Mouse (Mus musculus): Measurements from ENCODE around the gene Mesp1. TPM values are rescaled to one million over a fixed set of nuclear protein-coding genes. Genes with fewer than 3 reads are reported as not detected.
"Not testable (repeated sequence)": the region's sequence is repeated elsewhere in the genome, so short reads cannot be mapped to it uniquely, and the experiment has no call there.

Mesp1 gene
- polyA plus RNA-seq, 2 experiments from 2014 or later = not detected

DNA sequence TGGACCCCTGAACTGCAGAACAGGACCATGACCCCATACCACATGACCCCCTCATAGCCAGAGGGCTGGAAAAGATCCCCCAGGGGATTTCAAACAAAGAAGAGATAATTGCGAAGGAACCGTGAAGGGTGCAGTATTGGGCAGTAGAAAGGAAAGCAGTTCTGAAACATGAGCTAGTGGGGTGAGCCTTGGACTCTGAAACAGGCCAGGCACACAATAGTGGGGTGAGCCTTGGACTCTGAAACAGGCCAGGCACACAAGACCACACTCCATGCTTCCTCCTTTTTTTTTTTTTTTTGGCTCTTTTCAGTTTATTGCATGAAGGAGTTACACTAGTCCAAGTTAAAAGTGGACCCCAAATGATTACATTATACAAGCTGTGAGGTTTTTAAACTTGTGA, 3.8 kb downstream of the Mesp1 start:
- ATAC-seq = not testable (repeated sequence)

DNA sequence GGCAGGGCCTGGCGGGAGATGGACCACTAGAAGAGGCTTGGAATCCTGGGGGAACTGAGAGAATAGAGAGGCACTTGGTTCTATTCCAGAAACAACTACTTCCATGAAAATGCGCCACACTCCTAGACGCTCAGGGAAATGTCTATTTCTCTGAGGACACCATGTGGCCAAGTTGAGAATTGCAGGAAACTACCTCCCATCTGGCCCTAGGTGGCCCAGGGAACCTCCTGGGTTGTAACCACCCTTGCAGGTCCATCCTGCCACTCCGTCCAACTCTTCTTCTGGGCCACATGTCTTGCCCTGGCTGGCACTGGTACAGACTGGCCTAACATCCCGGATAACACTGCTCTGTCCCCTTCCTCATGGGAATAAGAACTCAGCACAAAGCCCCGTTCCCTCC, 7.3 kb downstream of the Mesp1 start:
- ATAC-seq = peak; percentile 60

DNA sequence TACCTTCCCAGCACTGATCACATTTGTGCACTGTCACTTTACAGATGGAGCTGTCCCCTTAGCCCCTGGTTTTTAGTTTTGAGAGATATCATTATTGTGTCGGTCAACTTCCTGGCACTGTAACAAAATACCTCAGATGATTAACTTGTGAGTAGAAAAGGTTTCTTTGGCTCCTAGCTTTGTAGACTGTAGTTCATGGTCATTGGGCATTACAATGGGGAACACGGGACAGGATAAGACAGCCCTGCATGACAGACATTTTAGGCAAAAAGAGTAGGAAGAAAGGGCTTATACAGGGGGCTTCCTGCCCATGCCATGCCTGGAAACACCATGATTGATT, 11.1 kb downstream of the Mesp1 start:
- ATAC-seq = no peak

DNA sequence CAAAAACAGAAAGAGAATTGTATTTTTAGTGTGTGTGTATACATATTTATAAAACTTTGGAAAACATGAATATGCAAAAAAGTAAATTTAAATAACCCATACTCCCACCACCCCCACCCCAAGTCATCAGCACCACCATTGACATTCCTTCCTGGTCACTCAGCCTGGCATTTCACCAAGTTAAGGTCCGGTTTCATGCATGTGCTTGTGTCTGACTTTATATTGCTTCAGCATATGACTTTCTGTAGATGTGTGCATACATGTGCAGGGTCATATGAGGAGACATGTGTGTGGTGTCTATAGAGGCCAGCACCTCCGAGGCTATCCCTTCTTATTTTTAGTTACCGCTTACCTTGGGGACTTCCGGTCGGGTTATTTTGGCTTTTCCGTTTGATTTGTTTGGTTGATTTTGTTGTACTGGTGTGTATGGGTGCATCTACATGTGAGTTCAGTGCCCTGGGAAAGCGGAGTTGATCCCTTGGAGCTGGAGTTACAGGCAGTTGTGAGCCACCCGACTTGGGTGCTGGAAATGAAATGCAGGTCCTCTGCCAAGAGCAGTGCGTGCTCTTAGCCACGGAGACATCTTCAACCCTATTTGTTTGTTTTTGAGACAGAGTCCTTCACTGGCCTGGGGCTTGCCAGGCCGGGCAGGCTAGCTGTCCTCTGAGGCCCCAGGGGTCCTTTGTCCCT, 11.6 kb downstream of the Mesp1 start:
- no peak for ATAC-seq

DNA sequence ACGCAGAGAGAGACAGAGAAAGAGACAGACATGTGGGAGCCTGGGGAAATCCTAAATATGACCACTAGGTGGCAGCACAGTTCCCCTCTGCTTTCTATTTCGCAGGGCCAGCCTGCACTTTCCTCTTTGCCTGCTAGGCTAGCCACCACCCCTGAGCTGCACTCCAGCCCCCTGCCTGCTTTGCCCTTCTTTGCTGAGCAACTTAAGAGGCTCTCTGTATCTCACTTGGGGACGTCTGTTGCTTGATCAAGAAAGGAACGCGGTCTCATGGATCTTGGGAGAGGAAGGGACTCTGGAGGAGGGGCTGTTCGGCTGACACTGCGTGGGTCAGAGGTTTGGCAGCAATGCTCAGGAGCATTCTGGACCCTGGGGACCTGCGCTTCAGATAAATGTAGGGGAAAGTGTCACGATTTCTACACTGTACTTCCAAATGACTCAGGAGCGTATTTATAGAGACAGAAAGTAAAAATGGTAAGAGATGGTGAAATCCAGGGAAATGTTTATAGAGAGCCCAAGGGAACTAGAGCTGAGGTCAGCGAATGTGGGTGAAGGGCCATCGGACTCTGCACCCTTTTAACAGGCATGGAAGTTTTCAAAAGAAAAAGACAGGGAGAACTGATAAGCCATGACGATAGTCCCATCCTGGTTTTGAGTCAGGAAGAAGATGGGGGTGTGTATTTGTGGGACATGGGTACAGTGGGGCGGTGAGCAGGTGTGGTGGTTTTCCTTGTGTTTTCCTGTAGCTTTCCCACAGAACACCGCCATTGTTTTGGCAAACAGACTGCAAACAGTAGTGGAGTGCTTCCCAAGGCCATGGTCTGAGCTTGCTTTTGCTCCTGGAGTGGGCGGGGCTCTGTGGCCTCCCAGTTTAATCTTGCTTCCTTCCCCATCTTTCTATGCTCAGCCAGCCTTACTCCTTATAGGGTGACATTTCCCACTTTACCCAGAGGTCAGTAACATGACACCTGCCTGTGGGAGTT, 12.7 kb downstream of the Mesp1 start:
- ATAC-seq = peak; percentile 78

DNA sequence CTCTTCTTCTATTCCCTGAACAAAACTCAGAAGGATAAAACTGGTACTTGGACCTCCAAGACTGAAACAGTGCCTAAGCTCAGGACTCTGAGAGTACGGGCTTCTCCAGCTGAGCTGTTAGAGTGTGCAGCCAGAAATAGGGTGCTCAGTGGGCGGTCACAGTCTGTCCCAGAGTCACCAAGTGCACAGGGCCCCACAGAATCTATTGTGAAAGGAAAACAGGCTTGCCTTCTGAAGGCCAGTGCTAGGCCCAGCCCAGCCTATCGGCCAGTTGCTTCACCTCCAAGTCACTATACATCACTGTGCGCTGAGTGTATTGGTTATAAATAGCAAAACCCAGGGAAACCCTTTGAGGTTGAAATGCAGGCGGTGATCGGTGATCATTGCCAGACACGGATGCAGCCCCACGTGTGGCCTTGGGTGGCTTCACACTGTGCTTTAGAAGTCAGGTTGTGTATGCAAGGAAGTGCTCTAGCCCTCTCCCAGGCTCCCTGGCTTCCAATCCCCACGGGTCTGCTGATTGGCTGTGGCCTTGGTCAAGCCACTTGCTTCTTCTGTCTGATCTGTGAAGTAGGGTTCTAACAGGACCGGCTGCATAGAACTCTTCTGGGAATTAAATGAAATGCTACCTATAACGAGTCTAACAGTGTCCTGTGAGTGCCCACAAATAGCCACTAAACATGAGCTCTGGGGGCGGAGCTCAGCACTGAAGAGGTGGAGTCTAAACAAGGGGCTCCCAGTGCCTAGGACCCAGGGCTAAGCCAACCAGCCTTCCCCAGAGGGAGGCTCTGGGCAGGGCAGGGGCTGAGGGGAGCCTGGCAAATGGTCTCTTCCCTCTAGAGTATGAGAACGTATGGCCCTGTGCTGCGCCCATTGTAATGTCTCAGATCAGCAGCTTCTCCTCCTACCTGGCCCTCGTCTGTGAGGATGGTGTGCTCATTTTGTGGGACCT, 21.8 kb downstream of the Mesp1 start:
- no peak for ATAC-seq

DNA sequence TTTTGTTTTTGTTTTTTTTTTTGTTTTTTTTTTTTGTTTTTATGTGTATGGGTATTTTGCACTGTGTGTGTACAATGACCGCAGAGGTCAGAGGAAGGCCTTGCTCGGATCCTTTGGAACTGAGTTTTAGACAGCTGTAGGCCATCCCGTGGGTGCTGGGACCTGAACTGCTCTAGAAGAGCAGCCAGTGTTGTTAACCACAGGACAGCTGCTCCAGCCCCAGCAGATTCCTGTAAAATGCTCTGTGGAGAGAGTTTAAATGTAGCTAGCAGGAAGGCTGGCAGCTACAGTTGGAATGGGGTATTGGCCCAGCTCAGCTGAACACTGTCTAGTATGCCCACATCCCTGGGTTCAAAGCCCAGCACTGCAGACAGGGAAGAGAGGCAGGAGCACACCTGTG, 23.9 kb downstream of the Mesp1 start:
- ATAC-seq = no peak

DNA sequence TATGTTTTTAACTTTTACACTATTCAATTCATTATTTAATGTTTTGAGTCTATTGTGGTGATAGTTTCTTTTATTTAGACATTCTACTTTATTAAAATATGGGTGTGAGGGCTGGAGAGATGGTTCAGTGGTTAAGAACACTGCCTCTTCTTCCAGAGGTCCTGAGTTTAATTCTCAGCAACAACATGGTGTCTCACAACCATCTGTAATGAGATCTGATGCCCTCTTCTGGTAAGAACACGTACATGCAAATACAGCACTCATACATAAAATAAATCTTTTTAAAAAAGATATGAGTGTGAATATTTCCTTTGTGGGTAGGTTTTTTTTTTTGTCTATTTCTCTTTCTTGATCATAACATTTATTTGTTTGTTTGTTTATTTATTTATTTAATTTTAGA, 27.6 kb downstream of the Mesp1 start:
- ATAC-seq = no peak

DNA sequence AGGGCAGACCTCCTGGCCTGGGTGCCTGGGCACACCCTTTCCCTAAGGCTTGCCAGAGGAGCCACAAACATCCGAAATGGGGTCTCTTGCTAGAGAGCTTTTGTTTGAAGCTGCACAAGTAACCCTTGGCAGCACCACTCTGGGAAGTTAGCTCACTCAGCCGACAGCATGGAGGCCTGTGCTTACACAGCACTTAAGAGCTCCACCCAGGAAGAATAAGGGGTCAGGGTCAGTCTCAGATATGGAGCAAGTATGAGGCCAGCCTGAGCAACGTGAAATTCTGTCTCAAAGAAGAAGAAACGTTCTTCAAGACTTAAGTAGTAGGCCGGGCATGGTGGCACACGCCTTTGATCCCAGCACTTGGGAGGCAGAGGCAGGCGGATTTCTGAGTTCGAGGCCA, 31.5 kb downstream of the Mesp1 start:
- ATAC-seq = no peak

DNA sequence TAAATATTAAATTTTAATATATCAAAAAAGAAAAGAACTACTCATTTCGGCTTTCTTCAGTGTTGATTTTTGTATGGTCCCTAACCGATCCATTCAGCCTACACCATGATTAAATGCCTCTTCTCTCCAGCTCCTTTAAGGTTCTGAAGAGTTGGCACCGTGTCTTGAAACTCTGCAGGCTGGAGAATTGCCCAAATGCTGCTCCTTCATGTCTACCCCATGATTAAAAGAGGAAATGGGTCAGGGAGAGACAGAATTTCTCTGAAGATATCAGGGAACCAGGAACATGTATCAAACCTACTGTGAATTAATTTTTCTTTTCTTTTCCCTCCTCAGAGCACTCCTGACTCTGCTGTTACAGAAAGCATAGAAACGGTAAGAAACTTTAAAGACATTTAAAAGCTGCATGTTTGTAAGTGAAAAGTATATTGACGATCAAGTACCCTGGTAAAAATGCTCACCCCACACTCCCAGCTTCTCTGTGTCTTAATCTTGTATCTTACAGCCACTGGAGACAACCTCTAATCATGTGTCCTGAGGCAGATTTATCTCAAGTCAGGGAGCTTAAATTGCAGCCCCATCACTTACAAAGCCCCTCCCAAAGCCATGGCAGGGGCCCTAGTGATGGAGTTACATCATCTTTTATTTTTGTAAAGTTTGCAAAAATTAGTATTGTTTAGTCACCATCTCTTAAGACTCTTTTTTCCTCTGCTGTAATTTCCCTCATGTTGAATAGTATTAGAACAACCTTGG, 32.3 kb downstream of the Mesp1 start:
- ATAC-seq = no peak

DNA sequence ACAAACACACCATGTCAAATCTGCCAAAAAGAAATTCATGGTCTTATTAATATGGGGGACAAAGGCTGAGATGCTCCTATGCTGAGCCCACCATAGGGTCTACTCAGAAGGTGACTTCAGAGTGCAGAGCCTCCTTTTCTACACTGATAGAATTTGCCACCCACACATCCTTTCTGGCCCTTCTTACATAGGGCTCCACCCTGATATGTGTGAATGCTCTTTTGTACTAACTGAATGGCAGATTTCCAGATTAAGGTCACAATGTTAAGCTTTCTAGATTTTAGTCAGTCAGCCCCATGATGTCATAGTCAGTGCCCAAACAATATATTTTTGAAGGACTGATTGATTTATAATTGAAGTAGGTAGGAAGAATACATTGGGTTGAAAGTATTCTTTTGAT, 33.8 kb downstream of the Mesp1 start:
- peak; percentile 84 for ATAC-seq

DNA sequence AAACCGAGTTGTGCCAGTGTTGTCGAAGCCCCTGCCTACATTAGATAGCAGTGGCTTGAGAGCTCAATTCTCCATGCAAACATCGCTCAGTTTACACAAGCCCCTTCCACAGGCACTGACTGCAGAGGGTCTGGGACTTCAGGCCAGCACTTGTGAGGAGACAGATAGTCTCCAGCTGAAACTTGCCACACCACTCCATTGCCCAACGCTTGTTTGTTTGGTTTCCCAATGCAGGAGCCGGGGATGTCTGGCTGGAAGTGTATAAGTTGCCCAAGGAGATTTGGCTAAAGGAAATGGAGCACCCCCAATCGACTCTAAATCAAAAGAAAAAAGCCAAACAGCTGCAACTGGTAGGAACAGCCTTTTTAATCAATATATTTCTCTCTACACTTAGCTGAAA, 35.4 kb downstream of the Mesp1 start:
- ATAC-seq = no peak

DNA sequence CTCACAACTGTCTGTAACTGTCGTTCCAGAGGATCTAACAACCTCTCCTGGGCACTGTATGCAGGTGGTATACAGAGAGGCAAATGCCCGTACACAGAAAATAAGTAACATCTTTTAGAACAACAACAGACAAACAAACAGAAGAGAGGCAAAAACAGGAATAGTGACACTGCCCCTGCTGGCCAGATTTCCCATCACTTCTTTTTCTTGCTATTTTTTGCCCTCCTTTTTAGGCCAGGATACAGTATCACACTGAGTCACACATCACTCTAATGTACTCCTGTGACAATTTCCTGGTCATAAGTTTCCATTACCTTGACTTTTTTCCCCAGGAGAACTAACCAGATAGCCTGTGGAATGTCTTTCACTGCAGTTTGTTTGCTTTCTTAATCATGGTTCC, 37.3 kb downstream of the Mesp1 start:
- no peak for ATAC-seq

DNA sequence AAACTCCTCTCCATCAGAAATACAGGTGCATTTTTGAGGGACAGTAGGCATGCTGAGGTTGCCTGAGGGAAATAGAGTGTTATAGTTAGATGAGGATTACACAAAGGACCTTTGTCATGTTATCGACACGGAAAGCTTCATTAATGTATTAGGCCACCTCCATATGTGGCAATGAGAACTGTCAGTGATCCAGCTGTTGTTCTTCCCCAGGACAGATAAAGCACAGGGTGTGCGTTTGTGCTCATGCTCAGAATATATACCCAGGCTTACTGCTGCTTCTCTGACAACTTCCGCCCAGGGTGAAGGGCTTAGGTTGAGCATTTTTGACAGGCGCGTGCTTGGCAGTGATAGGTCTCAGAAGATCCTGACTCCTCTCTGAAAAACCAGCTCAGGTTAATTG, 44.1 kb downstream of the Mesp1 start:
- ATAC-seq = no peak

DNA sequence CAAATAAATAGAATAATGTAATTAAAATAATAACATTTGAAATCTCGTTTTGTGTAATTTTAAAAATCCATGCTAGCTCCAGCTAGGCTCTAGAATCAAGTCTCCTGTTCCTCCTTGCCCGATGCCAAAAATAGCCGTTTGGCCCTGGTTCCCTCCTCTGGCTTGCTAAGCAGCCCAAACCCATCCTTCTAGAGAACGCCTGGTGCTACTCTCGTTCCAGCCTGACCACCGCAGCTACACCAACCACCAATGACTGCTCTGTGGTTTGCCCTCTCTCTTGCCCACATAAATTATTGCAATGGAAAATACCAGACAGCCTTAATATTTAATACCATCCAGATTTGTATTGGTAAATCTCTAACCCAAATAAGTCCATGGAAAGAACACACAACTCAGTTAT, 45.9 kb downstream of the Mesp1 start:
- ATAC-seq = no peak

DNA sequence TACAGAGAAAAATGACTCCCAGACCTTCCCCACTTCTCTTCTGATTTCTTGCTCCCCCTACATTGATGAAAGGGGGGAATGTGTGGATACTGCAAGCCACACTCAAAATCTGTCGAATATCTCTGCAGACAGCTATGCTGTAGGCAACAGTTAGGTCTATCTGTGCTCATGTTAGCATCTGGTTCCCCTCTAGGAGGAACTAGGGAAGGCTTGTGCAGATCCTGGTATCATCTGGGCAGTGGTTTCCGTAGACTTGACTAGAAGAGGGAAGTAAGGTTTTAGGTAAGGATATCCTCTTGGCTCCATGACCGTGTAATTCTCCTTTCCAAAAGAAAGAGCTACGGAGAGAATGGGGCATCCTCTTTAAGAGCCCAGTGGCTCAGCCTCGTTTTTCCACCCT, 49.0 kb downstream of the Mesp1 start:
- ATAC-seq = no peak

DNA sequence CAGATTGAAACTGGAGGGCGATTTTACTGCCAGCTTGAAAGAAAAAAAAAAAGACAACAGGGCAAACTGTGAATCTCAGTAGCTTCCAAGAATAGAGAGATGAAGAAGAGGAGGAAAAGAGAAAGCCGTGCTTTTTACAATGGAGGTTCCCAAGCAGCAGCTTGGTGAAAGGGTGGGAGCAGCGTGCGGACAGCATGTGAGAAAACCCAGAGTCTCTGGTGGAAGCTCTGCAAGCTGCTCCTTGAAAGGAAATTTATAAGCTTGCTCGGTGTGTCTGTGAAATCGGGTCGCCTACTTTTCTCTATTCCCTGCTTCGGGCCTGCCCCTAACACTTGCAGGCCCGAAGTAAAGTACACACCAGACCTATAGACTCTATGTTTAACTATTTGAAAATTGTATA, 49.5 kb downstream of the Mesp1 start:
- ATAC-seq = no peak

DNA sequence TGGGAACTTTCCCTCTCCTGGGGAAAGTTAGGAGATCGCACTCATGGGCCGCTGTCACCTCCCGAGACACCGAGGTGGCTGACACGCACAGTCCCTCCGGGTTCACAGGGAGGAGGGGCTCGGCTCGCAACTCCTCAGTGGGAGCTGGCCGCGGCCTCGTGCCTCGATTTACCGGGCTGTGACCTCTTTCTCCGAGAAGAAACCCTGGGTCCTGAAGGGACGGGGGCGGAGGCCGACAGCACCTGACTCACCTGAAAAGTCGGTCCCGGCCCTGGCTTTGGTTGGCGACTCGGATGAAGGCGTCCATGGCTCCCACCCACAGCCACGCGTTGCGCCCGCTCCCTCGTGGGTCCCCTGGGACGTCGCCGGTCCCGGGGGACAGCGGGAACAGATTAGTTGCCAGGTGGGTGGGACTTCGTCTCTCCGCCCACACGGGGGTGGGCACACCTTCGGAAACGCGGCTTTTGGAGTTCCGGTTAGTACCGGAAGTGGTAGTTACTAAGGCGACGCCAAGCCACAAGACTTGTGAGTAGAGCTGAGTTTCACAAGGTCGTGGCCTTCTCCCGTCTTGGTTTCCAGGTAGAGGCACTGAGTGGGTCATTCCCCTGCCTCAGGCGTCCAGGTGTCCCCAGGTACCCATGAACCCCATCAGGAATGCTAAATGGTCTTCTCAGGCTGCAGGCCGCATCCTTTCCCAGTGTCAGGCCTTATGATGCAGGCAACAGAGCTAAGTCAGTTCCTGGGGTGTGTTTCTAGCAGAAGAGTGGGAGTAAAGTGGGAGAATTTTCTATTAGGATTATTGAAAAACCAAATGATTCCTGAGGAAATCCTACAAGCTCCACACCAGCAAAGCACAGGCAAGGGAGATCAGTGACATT, 50.7 kb downstream of the Mesp1 start, which contains the start of the genes Pex11a and Wdr93:
Pex11a (minus strand) TSS at position 473 of the 878 bp plus-strand sequence.
Wdr93 (plus strand) TSS at position 505 of the 878 bp plus-strand sequence.
- ATAC-seq = peak; percentile 99

DNA sequence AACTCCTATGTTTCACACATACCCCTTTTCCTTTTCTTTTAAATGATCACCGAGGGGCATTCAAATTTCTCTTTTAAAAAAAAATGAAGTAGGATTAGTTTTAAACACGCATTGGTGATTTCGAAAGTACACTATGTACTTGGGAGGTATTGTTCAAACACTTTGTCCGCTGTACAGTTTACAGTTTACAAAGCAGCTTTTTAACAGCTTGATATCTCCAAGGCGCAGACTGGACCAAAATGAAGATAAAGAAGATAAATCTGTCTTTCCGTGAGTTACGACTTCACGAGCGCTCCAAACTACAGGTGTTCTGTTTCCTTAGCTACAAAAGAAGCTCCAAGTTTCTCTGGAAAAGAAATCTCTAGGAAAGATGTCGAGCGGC, 51.3 kb downstream of the Mesp1 start:
- ATAC-seq = no peak
